Mouse (Mus musculus): ENCODE measurements around the gene Grap. TPM values are rescaled to one million over a fixed set of nuclear protein-coding genes. Genes with fewer than 3 reads are reported as not detected.
A peak's percentile ranks its signal among the peaks of the same experiment; 100 is the strongest.

The Grap gene
- polyA plus RNA-seq, 1 experiment from 2014 or later: 7.1 TPM

GRCm38 (mm10) chr11:61652216-61652615, 849 bp upstream of the Grap start:
- H3K36me3 ChIP-seq: no peaks in the 10 kb centered on the region
- 0 out of 2 replicates have a peak, but pooled peaks cover 6% of the 10 kb centered on the region for H3K4me1 ChIP-seq (replicated peaks)
- no peak overlapping the region for H3K9ac ChIP-seq
- 91% methylated on average over 5 of the region's 5 CpGs for WGBS
- H3K4me2 ChIP-seq (replicated peaks): no peak overlapping the region
- no peak for ATAC-seq
- H3K27ac ChIP-seq: no peak overlapping the region
- no peaks in the 10 kb centered on the region for H3K27me3 ChIP-seq (replicated peaks)
- H3K9me3 ChIP-seq: no peaks in the 10 kb centered on the region
- H3K4me3 ChIP-seq (replicated peaks): no peak overlapping the region

GRCm38 (mm10) chr11:61653568-61653967, 503 bp downstream of the Grap start:
- no peak for ATAC-seq
- WGBS: 73% methylated on average over 2 of the region's 2 CpGs
- H3K27ac ChIP-seq: no peak overlapping the region

GRCm38 (mm10) chr11:61654786-61655311, 1.8 kb downstream of the Grap start:
- no peak overlapping the region for H3K27ac ChIP-seq
- ATAC-seq: no peak
- H3K4me3 ChIP-seq (replicated peaks): no peak overlapping the region
- no peak overlapping the region for H3K4me2 ChIP-seq (replicated peaks)
- 0 out of 2 replicates have a peak, but pooled peaks cover 3% of the 10 kb centered on the region for H3K4me1 ChIP-seq (replicated peaks)
- no peaks in the 10 kb centered on the region for H3K9me3 ChIP-seq
- no peaks in the 10 kb centered on the region for H3K27me3 ChIP-seq (replicated peaks)
- H3K9ac ChIP-seq: no peak overlapping the region
- no peaks in the 10 kb centered on the region for H3K36me3 ChIP-seq
- 90% methylated on average over 4 of the region's 4 CpGs for WGBS

More at GRCm38 (mm10) chr11:61653568-61653967, 503 bp downstream of the Grap start:
- H3K9me3 ChIP-seq: no peaks in the 10 kb centered on the region
- H3K4me1 ChIP-seq (replicated peaks): 0 out of 2 replicates have a peak, but pooled peaks cover 3% of the 10 kb centered on the region
- H3K4me3 ChIP-seq (replicated peaks): peak overlapping the region; percentile 4
- no peaks in the 10 kb centered on the region for H3K27me3 ChIP-seq (replicated peaks)
- H3K4me2 ChIP-seq (replicated peaks): peak overlapping the region; percentile 19; the same call in 1 of the 2 replicates
- H3K36me3 ChIP-seq: no peaks in the 10 kb centered on the region
- no peak overlapping the region for H3K9ac ChIP-seq

GRCm38 (mm10) chr11:61655649-61656048, 2.6 kb downstream of the Grap start:
- H3K27ac ChIP-seq: no peak overlapping the region
- no peaks in the 10 kb centered on the region for H3K36me3 ChIP-seq
- no peak overlapping the region for H3K4me2 ChIP-seq (replicated peaks)
- ATAC-seq: no peak
- H3K27me3 ChIP-seq (replicated peaks): no peaks in the 10 kb centered on the region
- H3K4me1 ChIP-seq (replicated peaks): 0 out of 2 replicates have a peak, but pooled peaks cover 3% of the 10 kb centered on the region
- H3K9me3 ChIP-seq: no peaks in the 10 kb centered on the region
- H3K9ac ChIP-seq: no peak overlapping the region
- H3K4me3 ChIP-seq (replicated peaks): no peak overlapping the region
- 64% methylated on average over 4 of the region's 4 CpGs for WGBS

GRCm38 (mm10) chr11:61656148-61656850, 3.2 kb downstream of the Grap start:
- Histone ChIP-seq H3K36me3 (no peaks in the 10 kb centered on the region), H3K4me2 (replicated peaks) (no peak overlapping the region), H3K27ac (no peak overlapping the region), H3K4me3 (replicated peaks) (no peak overlapping the region), H3K9me3 (no peaks in the 10 kb centered on the region), H3K4me1 (replicated peaks) (0 out of 2 replicates have a peak, but pooled peaks cover 3% of the 10 kb centered on the region), H3K27me3 (replicated peaks) (no peaks in the 10 kb centered on the region), H3K9ac (no peak overlapping the region)
- no peak for ATAC-seq
- 68% methylated on average over 6 of the region's 6 CpGs for WGBS

GRCm38 (mm10) chr11:61657432-61657831, 4.4 kb downstream of the Grap start:
- H3K27ac ChIP-seq: no peak overlapping the region
- no peak overlapping the region for H3K4me2 ChIP-seq (replicated peaks)
- ATAC-seq: no peak
- no peak overlapping the region for H3K4me3 ChIP-seq (replicated peaks)
- 0 out of 2 replicates have a peak, but pooled peaks cover 3% of the 10 kb centered on the region for H3K4me1 ChIP-seq (replicated peaks)
- H3K36me3 ChIP-seq: no peaks in the 10 kb centered on the region
- H3K9me3 ChIP-seq: no peaks in the 10 kb centered on the region
- WGBS: 69% methylated on average over 2 of the region's 2 CpGs
- no peak overlapping the region for H3K9ac ChIP-seq
- no peaks in the 10 kb centered on the region for H3K27me3 ChIP-seq (replicated peaks)

GRCm38 (mm10) chr11:61658360-61658922, 5.4 kb downstream of the Grap start:
- no peak for ATAC-seq
- Histone ChIP-seq H3K9me3 (no peaks in the 10 kb centered on the region), H3K4me3 (replicated peaks) (no peak overlapping the region), H3K4me1 (replicated peaks) (0 out of 2 replicates have a peak, but pooled peaks cover 3% of the 10 kb centered on the region), H3K9ac (no peak overlapping the region), H3K27ac (no peak overlapping the region), H3K4me2 (replicated peaks) (no peak overlapping the region), H3K27me3 (replicated peaks) (no peaks in the 10 kb centered on the region), H3K36me3 (no peaks in the 10 kb centered on the region)
- 94% methylated on average over 3 of the region's 3 CpGs for WGBS

- no peak for ATAC-seq
- Histone ChIP-seq H3K4me1 (replicated peaks) (0 out of 2 replicates have a peak, but pooled peaks cover 3% of the 10 kb centered on the region), H3K27ac (no peak overlapping the region), H3K36me3 (no peaks in the 10 kb centered on the region), H3K4me2 (replicated peaks) (no peak overlapping the region), H3K27me3 (replicated peaks) (no peaks in the 10 kb centered on the region), H3K9me3 (no peaks in the 10 kb centered on the region), H3K4me3 (replicated peaks) (no peak overlapping the region), H3K9ac (no peak overlapping the region)
- WGBS: 87% methylated on average over 4 of the region's 4 CpGs
These were observed 6.2 kb downstream of the Grap start for GRCm38 (mm10) chr11:61659011-61659858.

- Histone ChIP-seq H3K4me1 (replicated peaks) (0 out of 2 replicates have a peak, but pooled peaks cover 3% of the 10 kb centered on the region), H3K4me2 (replicated peaks) (no peak overlapping the region), H3K27ac (no peak overlapping the region), H3K9me3 (no peaks in the 10 kb centered on the region), H3K27me3 (replicated peaks) (no peaks in the 10 kb centered on the region), H3K36me3 (no peaks in the 10 kb centered on the region), H3K4me3 (replicated peaks) (no peak overlapping the region), H3K9ac (no peak overlapping the region)
- no peak for ATAC-seq
- WGBS: 88% methylated on average over 8 of the region's 8 CpGs
These were observed 6.9 kb downstream of the Grap start for GRCm38 (mm10) chr11:61660001-61660400.

- Histone ChIP-seq H3K27ac (no peak overlapping the region), H3K4me3 (replicated peaks) (no peak overlapping the region), H3K4me2 (replicated peaks) (no peak overlapping the region), H3K9me3 (no peaks in the 10 kb centered on the region), H3K36me3 (no peaks in the 10 kb centered on the region), H3K9ac (no peak overlapping the region), H3K4me1 (replicated peaks) (0 out of 2 replicates have a peak, but pooled peaks cover 3% of the 10 kb centered on the region), H3K27me3 (replicated peaks) (no peaks in the 10 kb centered on the region)
- ATAC-seq: no peak
- WGBS: 69% methylated on average over 7 of the region's 7 CpGs
These were observed 7.8 kb downstream of the Grap start for GRCm38 (mm10) chr11:61660806-61661392.

- Histone ChIP-seq H3K9ac (no peak overlapping the region), H3K4me3 (replicated peaks) (no peak overlapping the region), H3K27me3 (replicated peaks) (no peaks in the 10 kb centered on the region), H3K4me1 (replicated peaks) (no peaks in the 10 kb centered on the region; the same call in 1 of the 2 replicates), H3K27ac (no peak overlapping the region), H3K9me3 (no peaks in the 10 kb centered on the region), H3K4me2 (replicated peaks) (no peak overlapping the region), H3K36me3 (no peaks in the 10 kb centered on the region)
- 91% methylated on average over 5 of the region's 5 CpGs for WGBS
- no peak for ATAC-seq
These were observed 9.1 kb downstream of the Grap start for GRCm38 (mm10) chr11:61662189-61662588.

Data from intestine, embryonic 15.5 days (tissue).